12 mouse cellular contexts compared by ENCODE assay signal in the genomic region with DNA sequence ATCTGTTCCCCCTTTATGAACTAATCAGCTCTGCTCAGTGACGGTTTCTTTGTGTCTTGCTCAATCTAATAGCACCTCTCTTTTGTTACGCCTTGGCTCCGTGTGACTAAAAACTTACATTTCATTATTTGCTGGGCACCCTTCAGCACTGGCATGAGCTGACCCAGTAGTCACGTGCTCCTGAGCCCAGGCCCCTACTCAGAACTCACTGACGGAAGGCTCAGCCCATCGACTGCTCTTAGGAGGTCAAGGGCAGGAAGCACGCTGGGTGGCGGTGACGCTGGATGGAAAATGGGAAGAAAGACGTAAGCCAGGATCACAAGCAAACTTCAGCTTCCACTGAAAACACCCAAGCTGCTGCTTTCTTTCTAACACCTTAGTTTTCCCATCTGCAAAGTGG. TPM values are rescaled to one million over a fixed set of nuclear protein-coding genes. Genes with fewer than 3 reads are reported as not detected.
DNase-seq lines count a peak whose midpoint lies in the region; ATAC-seq and TF ChIP-seq lines count a peak whose summit lies in the region.
"Had no signal": no experiment of that assay in that cellular context is flagged by ENCODE, and none has a peak within 500 bp of the region (broad histone marks: within the 10 kb centered on the region; RNA-seq: fewer than 3 reads in every experiment).

No protein-coding gene starts in this region.

- TF ChIP-seq POLR2A in limb, embryonic 14.5 days (IDR thresholded peaks at IDR 0.05; ENCODE audit: borderline replicate concordance, extremely low read depth, insufficient read depth, insufficient read length), result no peak

- DNase-seq in adrenal gland, adult 2 months, result peak; percentile 27
- no peak for DNase-seq in adrenal gland, postnatal 4 days (ENCODE audit: low spot score in 2 of 2)
- no peak for DNase-seq in hindbrain, embryonic 11.5 days (ENCODE audit: low spot score)
- DNase-seq in limb, embryonic 14.5 days (ENCODE audit: low spot score), result no peak
- DNase-seq in spleen, postnatal 14 days (ENCODE audit: low spot score in 2 of 2), result no peak

- no peak overlapping the region for H3K4me2 ChIP-seq in hindbrain, embryonic 16.5 days (ENCODE audit: low read length)
- H3K4me2 ChIP-seq in hindbrain, embryonic 11.5 days (replicated peaks; ENCODE audit: low read depth, low read length), result no peak overlapping the region
- no peak overlapping the region for H3K4me2 ChIP-seq in limb, embryonic 14.5 days (replicated peaks; ENCODE audit: low read depth, low read length, severe bottlenecking)
- H3K4me2 ChIP-seq in midbrain, embryonic 13.5 days (replicated peaks), result no peak overlapping the region

- no peaks in the 10 kb centered on the region for H3K36me3 ChIP-seq in hindbrain, embryonic 16.5 days (ENCODE audit: control insufficient read depth, insufficient read depth, low read length)
- no peaks in the 10 kb centered on the region for H3K36me3 ChIP-seq in hindbrain, embryonic 11.5 days (ENCODE audit: control insufficient read depth, insufficient read depth, low read length)
- H3K36me3 ChIP-seq in limb, embryonic 14.5 days (ENCODE audit: control insufficient read depth, insufficient read depth, low read length), result no peaks in the 10 kb centered on the region
- H3K36me3 ChIP-seq in midbrain, embryonic 13.5 days, result no peaks in the 10 kb centered on the region
- H3K36me3 ChIP-seq: heart, embryonic 15.5 days; neural tube, embryonic 15.5 days had no signal

- WGBS in hindbrain, embryonic 16.5 days, result 46% methylated on average over 10 of the region's 10 CpGs
- 63% methylated on average over 10 of the region's 10 CpGs for WGBS in hindbrain, embryonic 11.5 days
- 46% methylated on average over 10 of the region's 10 CpGs for WGBS in limb, embryonic 14.5 days
- WGBS in midbrain, embryonic 13.5 days, result 43% methylated on average over 10 of the region's 10 CpGs

- H3K4me1 ChIP-seq in hindbrain, embryonic 16.5 days (ENCODE audit: control insufficient read depth, insufficient read depth, low read depth, low read length), result no peaks in the 10 kb centered on the region
- H3K4me1 ChIP-seq in hindbrain, embryonic 11.5 days (replicated peaks; ENCODE audit: control insufficient read depth, insufficient read depth, low read length), result no peaks in the 10 kb centered on the region
- peaks cover 7% of the 10 kb centered on the region; the same call in 1 of the 2 replicates for H3K4me1 ChIP-seq in limb, embryonic 14.5 days (ENCODE audit: control insufficient read depth, insufficient read depth, low read length)
- peaks cover 11% of the 10 kb centered on the region; the same call in 1 of the 2 replicates for H3K4me1 ChIP-seq in midbrain, embryonic 13.5 days (replicated peaks)

- H3K27ac ChIP-seq in hindbrain, embryonic 16.5 days (ENCODE audit: low read depth, low read length), result no peak overlapping the region
- no peak overlapping the region for H3K27ac ChIP-seq in hindbrain, embryonic 11.5 days (ENCODE audit: low read depth, low read length)
- H3K27ac ChIP-seq in limb, embryonic 14.5 days (replicated peaks; ENCODE audit: low read depth, low read length), result no peak overlapping the region
- no peak overlapping the region for H3K27ac ChIP-seq in midbrain, embryonic 13.5 days
- H3K27ac ChIP-seq: neural tube, embryonic 15.5 days had no signal

- no peaks in the 10 kb centered on the region for H3K9me3 ChIP-seq in hindbrain, embryonic 16.5 days (ENCODE audit: control insufficient read depth, low read length)
- no peaks in the 10 kb centered on the region for H3K9me3 ChIP-seq in hindbrain, embryonic 11.5 days (ENCODE audit: control insufficient read depth, low read length)
- no peaks in the 10 kb centered on the region for H3K9me3 ChIP-seq in limb, embryonic 14.5 days (ENCODE audit: control insufficient read depth, low read length)
- no peaks in the 10 kb centered on the region for H3K9me3 ChIP-seq in midbrain, embryonic 13.5 days
- H3K9me3 ChIP-seq: heart, embryonic 15.5 days; neural tube, embryonic 15.5 days had no signal

- ATAC-seq in hindbrain, embryonic 16.5 days, result 0 out of 2 replicates have a peak, but pooled peaks have one; percentile 40
- no peak for ATAC-seq in hindbrain, embryonic 11.5 days (ENCODE audit: low FRiP score)
- peak; percentile 14; the same call in 1 of the 2 replicates for ATAC-seq in limb, embryonic 14.5 days (ENCODE audit: low FRiP score, low read depth)
- peak; percentile 55; the same call in 1 of the 2 replicates for ATAC-seq in midbrain, embryonic 13.5 days
- ATAC-seq in granulocyte monocyte progenitor cell, adult 5-6 weeks (replicated peaks; ENCODE audit: poor library complexity, severe bottlenecking), result no peak

- peaks cover 2% of the 10 kb centered on the region; the same call in 1 of the 2 replicates for H3K27me3 ChIP-seq in hindbrain, embryonic 16.5 days (replicated peaks; ENCODE audit: control insufficient read depth, insufficient read depth, low read length)
- H3K27me3 ChIP-seq in hindbrain, embryonic 11.5 days (ENCODE audit: control insufficient read depth, insufficient read depth, low read length), result no peaks in the 10 kb centered on the region
- no peaks in the 10 kb centered on the region for H3K27me3 ChIP-seq in limb, embryonic 14.5 days (ENCODE audit: control insufficient read depth, insufficient read depth, low read length)
- no peaks in the 10 kb centered on the region for H3K27me3 ChIP-seq in midbrain, embryonic 13.5 days
- H3K27me3 ChIP-seq: neural tube, embryonic 15.5 days had no signal

- H3K4me3 ChIP-seq in hindbrain, embryonic 16.5 days (ENCODE audit: low read length), result no peak overlapping the region
- no peak overlapping the region for H3K4me3 ChIP-seq in hindbrain, embryonic 11.5 days (ENCODE audit: low read depth, low read length)
- H3K4me3 ChIP-seq in limb, embryonic 14.5 days (replicated peaks; ENCODE audit: low read length), result no peak overlapping the region
- no peak overlapping the region for H3K4me3 ChIP-seq in midbrain, embryonic 13.5 days (replicated peaks)
- H3K4me3 ChIP-seq: neural tube, embryonic 15.5 days had no signal

- no peak overlapping the region for H3K9ac ChIP-seq in hindbrain, embryonic 16.5 days (ENCODE audit: low read depth, low read length)
- no peak overlapping the region for H3K9ac ChIP-seq in hindbrain, embryonic 11.5 days (ENCODE audit: low read depth, low read length)
- no peak overlapping the region for H3K9ac ChIP-seq in limb, embryonic 14.5 days (ENCODE audit: low read depth, low read length, severe bottlenecking)
- H3K9ac ChIP-seq in midbrain, embryonic 13.5 days (replicated peaks), result no peak overlapping the region
- H3K9ac ChIP-seq: heart, embryonic 15.5 days; neural tube, embryonic 15.5 days had no signal

RNA-seq across cellular contexts. Expression of gene Kcnf1, which starts 7.1 kb away (rescaled TPM):
- under 1 TPM; 0.17 to 0.69 TPM for total RNA-seq in adrenal gland, adult 2 months (2021)
- 0.19 and 0.28 TPM in 2 replicates for polyA plus RNA-seq in adrenal gland, adult 2 months (2012; rRNA removed)
- under 1 TPM; 0.59 to 0.87 TPM for total RNA-seq in adrenal gland, postnatal 4 days (2021)
- 4.9 and 5.6 TPM in 2 replicates for polyA plus RNA-seq in hindbrain, embryonic 16.5 days (2015; fragmentation: Nextera tagmentation; extraction: Ambion mirVana)
- polyA plus RNA-seq in hindbrain, embryonic 11.5 days (2014; fragmentation: Nextera tagmentation; extraction: Ambion mirVana), result 0.10 and 0.28 TPM in 2 replicates
- 0.91 and 0.97 TPM in 2 replicates for polyA plus RNA-seq in limb, embryonic 14.5 days (2012; rRNA removed)
- polyA plus RNA-seq in limb, embryonic 14.5 days (2014; fragmentation: Nextera tagmentation; extraction: Ambion mirVana), result 0.90 and 0.92 TPM in 2 replicates
- polyA plus RNA-seq in midbrain, embryonic 13.5 days (2015; fragmentation: Nextera tagmentation; extraction: Ambion mirVana), result 2.3 and 2.8 TPM in 2 replicates
- not detected in 2 replicates for total RNA-seq in granulocyte monocyte progenitor cell, adult 5-6 weeks (2014; fragmentation: Nextera tagmentation)
- not detected in 2 replicates for total RNA-seq in granulocyte monocyte progenitor cell, adult 5-6 weeks (2017)
- total RNA-seq: liver, adult 2 months; megakaryocyte-erythroid progenitor cell, adult 5-6 weeks had no signal
- polyA plus RNA-seq: liver, adult 2 months had no signal

Comparison
In these comparisons a context has a peak if more than half of its experiments do, and no peak if none do; other contexts are left out.
1. ATAC-seq: peak in hindbrain, embryonic 16.5 days (single experiment), limb, embryonic 14.5 days (single experiment) and midbrain, embryonic 13.5 days (single experiment); none in hindbrain, embryonic 11.5 days (single experiment) and granulocyte monocyte progenitor cell, adult 5-6 weeks (single experiment).